Mouse (Mus musculus): ENCODE measurements around the gene Tex19.1. TPM values are rescaled to one million over a fixed set of nuclear protein-coding genes. Genes with fewer than 3 reads are reported as not detected.
A peak's percentile ranks its signal among the peaks of the same experiment; 100 is the strongest.
"Not testable (repeated sequence)": the region's sequence is repeated elsewhere in the genome, so short reads cannot be mapped to it uniquely, and the experiment has no call there.

Tex19.1 gene
- not detected in 2 replicates for polyA plus RNA-seq (2015; fragmentation: Nextera tagmentation; extraction: Ambion mirVana)

- Histone ChIP-seq H3K4me3 (replicated peaks; ENCODE audit: low read length) (no peak within 1 kb of the TSS), H3K4me1 (replicated peaks; ENCODE audit: control insufficient read depth, insufficient read depth, low read length) (no peaks in the 10 kb centered on the region), H3K27ac (ENCODE audit: low read length) (no peak within 1 kb of the TSS), H3K4me2 (ENCODE audit: low read length) (no peak within 1 kb of the TSS), H3K9me3 (ENCODE audit: control insufficient read depth, low read length) (no peaks in the 10 kb centered on the region), H3K36me3 (ENCODE audit: control insufficient read depth, insufficient read depth) (no peaks in the 10 kb centered on the region), H3K27me3 (replicated peaks; ENCODE audit: control insufficient read depth, insufficient read depth, low read length) (no peaks in the 10 kb centered on the region), H3K9ac (replicated peaks; ENCODE audit: low read depth, low read length) (no peak within 1 kb of the TSS)
- ATAC-seq, result no peak
- 94% methylated on average over 22 of the region's 22 CpGs for WGBS
Observed at GRCm38 (mm10) chr11:121145865-121146264, at the start of gene Tex19.1. Gene Tex19.1 (plus strand): TSS chr11:121146143.

- 75% methylated on average over 7 of the region's 7 CpGs for WGBS
- ATAC-seq, result no peak
- Histone ChIP-seq H3K4me2 (ENCODE audit: low read length) (no peak overlapping the region), H3K4me1 (replicated peaks; ENCODE audit: control insufficient read depth, insufficient read depth, low read length) (no peaks in the 10 kb centered on the region), H3K27ac (ENCODE audit: low read length) (no peak overlapping the region), H3K36me3 (ENCODE audit: control insufficient read depth, insufficient read depth) (no peaks in the 10 kb centered on the region), H3K27me3 (replicated peaks; ENCODE audit: control insufficient read depth, insufficient read depth, low read length) (no peaks in the 10 kb centered on the region), H3K9ac (replicated peaks; ENCODE audit: low read depth, low read length) (no peak overlapping the region), H3K9me3 (ENCODE audit: control insufficient read depth, low read length) (no peaks in the 10 kb centered on the region), H3K4me3 (replicated peaks; ENCODE audit: low read length) (no peak overlapping the region)
Observed at GRCm38 (mm10) chr11:121099762-121100161, 46.2 kb upstream of the Tex19.1 start.

GRCm38 (mm10) chr11:121100692-121101091 is 45.3 kb upstream of the Tex19.1 start:
- ATAC-seq, result no peak
- 70% methylated on average over 7 of the region's 7 CpGs for WGBS
- Histone ChIP-seq H3K27ac (ENCODE audit: low read length) (no peak overlapping the region), H3K36me3 (ENCODE audit: control insufficient read depth, insufficient read depth) (no peaks in the 10 kb centered on the region), H3K9ac (replicated peaks; ENCODE audit: low read depth, low read length) (no peak overlapping the region), H3K4me1 (replicated peaks; ENCODE audit: control insufficient read depth, insufficient read depth, low read length) (no peaks in the 10 kb centered on the region), H3K4me3 (replicated peaks; ENCODE audit: low read length) (no peak overlapping the region), H3K4me2 (ENCODE audit: low read length) (no peak overlapping the region), H3K9me3 (ENCODE audit: control insufficient read depth, low read length) (no peaks in the 10 kb centered on the region), H3K27me3 (replicated peaks; ENCODE audit: control insufficient read depth, insufficient read depth, low read length) (no peaks in the 10 kb centered on the region)

- Histone ChIP-seq H3K9me3 (ENCODE audit: control insufficient read depth, low read length) (no peaks in the 10 kb centered on the region), H3K27me3 (replicated peaks; ENCODE audit: control insufficient read depth, insufficient read depth, low read length) (no peaks in the 10 kb centered on the region), H3K36me3 (ENCODE audit: control insufficient read depth, insufficient read depth) (no peaks in the 10 kb centered on the region), H3K27ac (ENCODE audit: low read length) (no peak overlapping the region), H3K4me3 (replicated peaks; ENCODE audit: low read length) (no peak overlapping the region), H3K9ac (replicated peaks; ENCODE audit: low read depth, low read length) (no peak overlapping the region), H3K4me1 (replicated peaks; ENCODE audit: control insufficient read depth, insufficient read depth, low read length) (no peaks in the 10 kb centered on the region), H3K4me2 (ENCODE audit: low read length) (no peak overlapping the region)
- 86% methylated on average over 4 of the region's 4 CpGs for WGBS
- ATAC-seq, result no peak
Observed at GRCm38 (mm10) chr11:121101124-121101805, 44.7 kb upstream of the Tex19.1 start.

- not testable (repeated sequence) for H3K9me3 ChIP-seq (ENCODE audit: control insufficient read depth, low read length); ATAC-seq; H3K27ac ChIP-seq (ENCODE audit: low read length); H3K36me3 ChIP-seq (ENCODE audit: control insufficient read depth, insufficient read depth); H3K27me3 ChIP-seq (replicated peaks; ENCODE audit: control insufficient read depth, insufficient read depth, low read length); H3K9ac ChIP-seq (replicated peaks; ENCODE audit: low read depth, low read length); H3K4me2 ChIP-seq (ENCODE audit: low read length); H3K4me3 ChIP-seq (replicated peaks; ENCODE audit: low read length); H3K4me1 ChIP-seq (replicated peaks; ENCODE audit: control insufficient read depth, insufficient read depth, low read length)
- 95% methylated on average over 1 of the region's 1 CpGs for WGBS
Observed at GRCm38 (mm10) chr11:121107242-121107641, 38.7 kb upstream of the Tex19.1 start.

- no peaks in the 10 kb centered on the region for H3K27me3 ChIP-seq (replicated peaks; ENCODE audit: control insufficient read depth, insufficient read depth, low read length)
- no peaks in the 10 kb centered on the region for H3K9me3 ChIP-seq (ENCODE audit: control insufficient read depth, low read length)
- no peaks in the 10 kb centered on the region for H3K36me3 ChIP-seq (ENCODE audit: control insufficient read depth, insufficient read depth)
- no peak overlapping the region for H3K4me3 ChIP-seq (replicated peaks; ENCODE audit: low read length)
- ATAC-seq, result no peak
- 68% methylated on average over 9 of the region's 9 CpGs for WGBS
- no peak overlapping the region for H3K4me2 ChIP-seq (ENCODE audit: low read length)
- no peak overlapping the region for H3K9ac ChIP-seq (replicated peaks; ENCODE audit: low read depth, low read length)
- H3K4me1 ChIP-seq (replicated peaks; ENCODE audit: control insufficient read depth, insufficient read depth, low read length), result peaks cover 10% of the 10 kb centered on the region
- no peak overlapping the region for H3K27ac ChIP-seq (ENCODE audit: low read length)
Observed at GRCm38 (mm10) chr11:121108061-121108460, 37.9 kb upstream of the Tex19.1 start.

GRCm38 (mm10) chr11:121109986-121110385 is 36.0 kb upstream of the Tex19.1 start:
- Histone ChIP-seq H3K9me3 (ENCODE audit: control insufficient read depth, low read length) (no peaks in the 10 kb centered on the region), H3K9ac (replicated peaks; ENCODE audit: low read depth, low read length) (no peak overlapping the region), H3K4me3 (replicated peaks; ENCODE audit: low read length) (no peak overlapping the region), H3K4me1 (replicated peaks; ENCODE audit: control insufficient read depth, insufficient read depth, low read length) (peaks cover 10% of the 10 kb centered on the region), H3K27me3 (replicated peaks; ENCODE audit: control insufficient read depth, insufficient read depth, low read length) (no peaks in the 10 kb centered on the region), H3K4me2 (ENCODE audit: low read length) (no peak overlapping the region), H3K27ac (ENCODE audit: low read length) (no peak overlapping the region), H3K36me3 (ENCODE audit: control insufficient read depth, insufficient read depth) (no peaks in the 10 kb centered on the region)
- WGBS, result 7% methylated on average over 2 of the region's 2 CpGs
- peak; percentile 86 for ATAC-seq

- H3K9ac ChIP-seq (replicated peaks; ENCODE audit: low read depth, low read length), result no peak overlapping the region
- H3K27ac ChIP-seq (ENCODE audit: low read length), result no peak overlapping the region
- peaks cover 10% of the 10 kb centered on the region for H3K4me1 ChIP-seq (replicated peaks; ENCODE audit: control insufficient read depth, insufficient read depth, low read length)
- no peaks in the 10 kb centered on the region for H3K9me3 ChIP-seq (ENCODE audit: control insufficient read depth, low read length)
- H3K27me3 ChIP-seq (replicated peaks; ENCODE audit: control insufficient read depth, insufficient read depth, low read length), result no peaks in the 10 kb centered on the region
- no peak overlapping the region for H3K4me3 ChIP-seq (replicated peaks; ENCODE audit: low read length)
- ATAC-seq, result no peak
- 88% methylated on average over 3 of the region's 3 CpGs for WGBS
- H3K36me3 ChIP-seq (ENCODE audit: control insufficient read depth, insufficient read depth), result no peaks in the 10 kb centered on the region
- H3K4me2 ChIP-seq (ENCODE audit: low read length), result no peak overlapping the region
Observed at GRCm38 (mm10) chr11:121111051-121111450, 34.9 kb upstream of the Tex19.1 start.

- H3K4me3 ChIP-seq (replicated peaks; ENCODE audit: low read length), result no peak overlapping the region
- no peak overlapping the region for H3K4me2 ChIP-seq (ENCODE audit: low read length)
- H3K27ac ChIP-seq (ENCODE audit: low read length), result no peak overlapping the region
- H3K9me3 ChIP-seq (ENCODE audit: control insufficient read depth, low read length), result no peaks in the 10 kb centered on the region
- no peak overlapping the region for H3K9ac ChIP-seq (replicated peaks; ENCODE audit: low read depth, low read length)
- 89% methylated on average over 1 of the region's 1 CpGs for WGBS
- ATAC-seq, result no peak
- H3K36me3 ChIP-seq (ENCODE audit: control insufficient read depth, insufficient read depth), result no peaks in the 10 kb centered on the region
- peaks cover 10% of the 10 kb centered on the region for H3K4me1 ChIP-seq (replicated peaks; ENCODE audit: control insufficient read depth, insufficient read depth, low read length)
- H3K27me3 ChIP-seq (replicated peaks; ENCODE audit: control insufficient read depth, insufficient read depth, low read length), result no peaks in the 10 kb centered on the region
Observed at GRCm38 (mm10) chr11:121111601-121112000, 34.3 kb upstream of the Tex19.1 start.

Measured in forebrain, embryonic 16.5 days (tissue).